Comparison of ENCODE assay signal across 12 mouse cellular contexts in the genomic region with DNA sequence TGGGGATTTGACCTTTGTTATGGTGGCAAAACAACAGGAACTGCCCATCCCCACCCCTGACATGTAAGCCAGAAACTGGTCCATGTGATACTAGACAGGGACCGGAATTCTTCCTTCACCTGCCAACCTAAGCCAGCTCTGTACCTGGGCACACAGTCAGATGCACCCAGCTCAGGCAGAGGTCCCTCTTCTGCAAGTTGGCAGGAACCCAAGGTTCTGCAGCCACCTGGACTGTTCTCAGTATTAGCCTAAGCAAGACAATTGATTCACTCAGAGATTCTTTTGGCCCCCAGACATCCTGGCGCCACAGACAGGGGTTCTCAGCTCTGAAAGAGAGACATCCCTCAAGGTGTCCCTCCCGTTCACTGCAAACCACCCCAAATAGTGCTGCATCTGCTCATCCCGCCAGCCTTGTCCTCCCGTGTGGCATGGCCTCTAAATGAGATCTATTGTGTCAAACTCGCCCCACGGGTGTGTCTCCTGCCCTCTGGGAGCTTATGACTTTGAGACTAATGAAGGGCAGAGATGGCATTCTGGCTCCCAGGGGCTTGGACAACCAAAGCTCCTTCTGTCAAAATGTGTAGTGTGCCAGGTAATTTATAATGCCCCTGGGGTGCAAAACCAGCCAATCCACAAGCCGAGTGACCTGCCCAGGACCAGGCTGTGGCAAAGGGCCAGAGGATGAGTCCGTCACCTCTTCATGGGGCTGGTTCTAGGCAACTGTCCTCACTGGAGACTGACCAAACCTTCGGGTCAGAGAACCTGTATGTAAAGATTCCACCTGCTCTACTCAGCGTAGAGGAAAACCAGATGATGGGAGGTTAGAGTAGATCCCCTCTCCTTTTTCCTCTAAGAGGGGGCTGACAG. TPM values are rescaled to one million over a fixed set of nuclear protein-coding genes. Genes with fewer than 3 reads are reported as not detected.
DNase-seq lines count a peak whose midpoint lies in the region; ATAC-seq and TF ChIP-seq lines count a peak whose summit lies in the region.
"Had no signal": no experiment of that assay in that cellular context is flagged by ENCODE, and none has a peak within 500 bp of the region (broad histone marks: within the 10 kb centered on the region; RNA-seq: fewer than 3 reads in every experiment).

No protein-coding gene starts in this region.

- peak overlapping the region; percentile 28; the same call in 1 of the 2 replicates for H3K9ac ChIP-seq in embryonic facial prominence, embryonic 13.5 days
- H3K9ac ChIP-seq in intestine, embryonic 16.5 days (ENCODE audit: low read depth, low read length), result 0 out of 2 replicates have a peak overlapping the region, but pooled peaks have one; percentile 61
- H3K9ac ChIP-seq: midbrain, embryonic 15.5 days had no signal

- TF ChIP-seq CTCF in kidney, adult 2 months (conservative IDR thresholded peaks at IDR 0.05; ENCODE audit: insufficient read depth, insufficient read length, low read depth, low read length), result no peak

- no peaks in the 10 kb centered on the region for H3K9me3 ChIP-seq in embryonic facial prominence, embryonic 13.5 days
- no peaks in the 10 kb centered on the region for H3K9me3 ChIP-seq in embryonic facial prominence, embryonic 10.5 days
- no peaks in the 10 kb centered on the region for H3K9me3 ChIP-seq in intestine, embryonic 16.5 days (ENCODE audit: control insufficient read depth, low read length)
- H3K9me3 ChIP-seq: midbrain, embryonic 15.5 days had no signal

- no peak overlapping the region for H3K27ac ChIP-seq in embryonic facial prominence, embryonic 13.5 days
- H3K27ac ChIP-seq in embryonic facial prominence, embryonic 10.5 days (replicated peaks), result no peak overlapping the region
- H3K27ac ChIP-seq in kidney, adult 2 months (ENCODE audit: insufficient read depth, low read depth, low read length), result no peak overlapping the region
- H3K27ac ChIP-seq in intestine, embryonic 16.5 days (ENCODE audit: low read length), result peak overlapping the region; percentile 14; the same call in 1 of the 2 replicates
- H3K27ac ChIP-seq: liver, embryonic 14.5 days; midbrain, embryonic 15.5 days had no signal

- WGBS in embryonic facial prominence, embryonic 13.5 days, result 71% methylated on average over 11 of the region's 11 CpGs
- 82% methylated on average over 11 of the region's 11 CpGs for WGBS in embryonic facial prominence, embryonic 10.5 days
- 55% methylated on average over 11 of the region's 11 CpGs for WGBS in kidney, adult 2 months
- WGBS in intestine, embryonic 16.5 days, result 70% methylated on average over 11 of the region's 11 CpGs

- H3K4me1 ChIP-seq in embryonic facial prominence, embryonic 13.5 days, result peaks cover 60% of the 10 kb centered on the region
- peaks cover 68% of the 10 kb centered on the region for H3K4me1 ChIP-seq in embryonic facial prominence, embryonic 10.5 days
- peaks cover 24% of the 10 kb centered on the region for H3K4me1 ChIP-seq in kidney, adult 2 months (ENCODE audit: control insufficient read depth, insufficient read depth, low read length)
- H3K4me1 ChIP-seq in intestine, embryonic 16.5 days (ENCODE audit: control insufficient read depth, insufficient read depth, low read length), result peaks cover 75% of the 10 kb centered on the region

- no peaks in the 10 kb centered on the region for H3K36me3 ChIP-seq in embryonic facial prominence, embryonic 13.5 days
- peaks cover 29% of the 10 kb centered on the region for H3K36me3 ChIP-seq in embryonic facial prominence, embryonic 10.5 days (replicated peaks)
- no peaks in the 10 kb centered on the region for H3K36me3 ChIP-seq in kidney, adult 2 months (ENCODE audit: control insufficient read depth, insufficient read depth, low read length)
- H3K36me3 ChIP-seq in intestine, embryonic 16.5 days (ENCODE audit: control insufficient read depth, insufficient read depth, low read length), result no peaks in the 10 kb centered on the region
- H3K36me3 ChIP-seq: midbrain, embryonic 15.5 days had no signal

- H3K27me3 ChIP-seq in embryonic facial prominence, embryonic 13.5 days, result no peaks in the 10 kb centered on the region
- peaks cover 5% of the 10 kb centered on the region for H3K27me3 ChIP-seq in embryonic facial prominence, embryonic 10.5 days (replicated peaks; ENCODE audit: low read depth, poor library complexity, severe bottlenecking)
- no peaks in the 10 kb centered on the region for H3K27me3 ChIP-seq in kidney, adult 2 months (replicated peaks; ENCODE audit: control insufficient read depth, insufficient read depth, low read length)
- no peaks in the 10 kb centered on the region for H3K27me3 ChIP-seq in intestine, embryonic 16.5 days (replicated peaks; ENCODE audit: control insufficient read depth, insufficient read depth, low read length)
- H3K27me3 ChIP-seq: midbrain, embryonic 15.5 days had no signal

- no peak for DNase-seq in embryonic facial prominence, embryonic 10.5 days (ENCODE audit: low spot score)
- peak; percentile 65 for DNase-seq in kidney, adult 2 months
- DNase-seq in kidney, postnatal 4 days, result no peak
- peak; percentile 90 for DNase-seq in brain, adult 2 months (ENCODE audit: low read depth, low spot score)
- no peak for DNase-seq in gastrocnemius, postnatal 25 days
- DNase-seq in natural killer cell, adult 2 months (ENCODE audit: low spot score in 2 of 2), result no peak

- TF ChIP-seq POLR2A in kidney, adult 2 months (IDR thresholded peaks at IDR 0.05; ENCODE audit: low read depth, low read length), result no peak

- no peak for ATAC-seq in embryonic facial prominence, embryonic 13.5 days (ENCODE audit: insufficient number of reproducible peaks, insufficient read depth, low FRiP score, low TSS enrichment, low read depth)
- no peak for ATAC-seq in intestine, embryonic 16.5 days
- ATAC-seq: midbrain, embryonic 15.5 days had no signal

- H3K4me3 ChIP-seq in embryonic facial prominence, embryonic 13.5 days, result no peak overlapping the region
- no peak overlapping the region for H3K4me3 ChIP-seq in embryonic facial prominence, embryonic 10.5 days
- no peak overlapping the region for H3K4me3 ChIP-seq in kidney, adult 2 months (ENCODE audit: insufficient read depth, low read depth, low read length)
- no peak overlapping the region for H3K4me3 ChIP-seq in intestine, embryonic 16.5 days (ENCODE audit: low read length)
- H3K4me3 ChIP-seq: midbrain, embryonic 15.5 days had no signal

- H3K4me2 ChIP-seq in embryonic facial prominence, embryonic 13.5 days, result no peak overlapping the region
- H3K4me2 ChIP-seq in intestine, embryonic 16.5 days (ENCODE audit: low read depth, low read length), result peak overlapping the region; percentile 30
- H3K4me2 ChIP-seq: midbrain, embryonic 15.5 days had no signal

RNA-seq across cellular contexts. Expression of gene Gm9821, which starts 14.3 kb away (rescaled TPM):
- 0.39 and 0.61 TPM in 2 replicates for polyA plus RNA-seq in embryonic facial prominence, embryonic 13.5 days (2015; fragmentation: Nextera tagmentation; extraction: Ambion mirVana)
- 0.23 and 0.41 TPM in 2 replicates for polyA plus RNA-seq in embryonic facial prominence, embryonic 10.5 days (2016; fragmentation: Nextera tagmentation; extraction: Ambion mirVana)
- not detected in 2 replicates for polyA plus RNA-seq in kidney, adult 2 months (2012; rRNA removed)
- polyA plus RNA-seq in intestine, embryonic 16.5 days (2015; fragmentation: Nextera tagmentation; extraction: Ambion mirVana), result 0.28 and 0.55 TPM in 2 replicates
- not detected for total RNA-seq in gastrocnemius, postnatal 25 days (2021)
- total RNA-seq: adrenal gland, postnatal 10 days had no signal
- polyA plus RNA-seq: embryonic facial prominence, embryonic 11.5 days had no signal

RNA-seq across cellular contexts. Expression of gene Dgkz, which starts 15.9 kb away (rescaled TPM):
- polyA plus RNA-seq in embryonic facial prominence, embryonic 13.5 days (2015; fragmentation: Nextera tagmentation; extraction: Ambion mirVana), result 34.2 and 41.9 TPM in 2 replicates
- polyA plus RNA-seq in embryonic facial prominence, embryonic 10.5 days (2016; fragmentation: Nextera tagmentation; extraction: Ambion mirVana), result 42.1 and 45.0 TPM in 2 replicates
- 106 and 119 TPM in 2 replicates for polyA plus RNA-seq in kidney, adult 2 months (2012; rRNA removed)
- polyA plus RNA-seq in intestine, embryonic 16.5 days (2015; fragmentation: Nextera tagmentation; extraction: Ambion mirVana), result 46.4 and 66.7 TPM in 2 replicates
- total RNA-seq in gastrocnemius, postnatal 25 days (2021), result 10 to 100 TPM; 32.3 to 34.8 TPM

RNA-seq across cellular contexts. Expression of gene Mdk, which starts 27.7 kb away (rescaled TPM):
- 1,381 and 1,602 TPM in 2 replicates for polyA plus RNA-seq in embryonic facial prominence, embryonic 13.5 days (2015; fragmentation: Nextera tagmentation; extraction: Ambion mirVana)
- 2,212 and 2,218 TPM in 2 replicates for polyA plus RNA-seq in embryonic facial prominence, embryonic 10.5 days (2016; fragmentation: Nextera tagmentation; extraction: Ambion mirVana)
- polyA plus RNA-seq in kidney, adult 2 months (2012; rRNA removed), result 76.0 and 80.1 TPM in 2 replicates
- polyA plus RNA-seq in intestine, embryonic 16.5 days (2015; fragmentation: Nextera tagmentation; extraction: Ambion mirVana), result 370 and 437 TPM in 2 replicates
- 1 to 10 TPM; 3.3 to 3.4 TPM for total RNA-seq in gastrocnemius, postnatal 25 days (2021)

RNA-seq across cellular contexts. Expression of gene Chrm4, which starts 32.7 kb away (rescaled TPM):
- 0.18 and 0.32 TPM in 2 replicates for polyA plus RNA-seq in embryonic facial prominence, embryonic 13.5 days (2015; fragmentation: Nextera tagmentation; extraction: Ambion mirVana)
- 0.74 and 1.4 TPM in 2 replicates for polyA plus RNA-seq in embryonic facial prominence, embryonic 10.5 days (2016; fragmentation: Nextera tagmentation; extraction: Ambion mirVana)
- 0.11 TPM in 1 of 2 replicates, not detected in the other for polyA plus RNA-seq in kidney, adult 2 months (2012; rRNA removed)
- polyA plus RNA-seq in intestine, embryonic 16.5 days (2015; fragmentation: Nextera tagmentation; extraction: Ambion mirVana), result 0.23 and 0.33 TPM in 2 replicates
- not detected for total RNA-seq in gastrocnemius, postnatal 25 days (2021)

Comparison
In these comparisons a context has a peak if more than half of its experiments do, and no peak if none do; other contexts are left out.
1. DNase-seq: peak in kidney, adult 2 months (single experiment) and brain, adult 2 months (single experiment); none in embryonic facial prominence, embryonic 10.5 days (single experiment), kidney, postnatal 4 days (0 of 2), gastrocnemius, postnatal 25 days (single experiment) and natural killer cell, adult 2 months (0 of 2).